In the genomic region with DNA sequence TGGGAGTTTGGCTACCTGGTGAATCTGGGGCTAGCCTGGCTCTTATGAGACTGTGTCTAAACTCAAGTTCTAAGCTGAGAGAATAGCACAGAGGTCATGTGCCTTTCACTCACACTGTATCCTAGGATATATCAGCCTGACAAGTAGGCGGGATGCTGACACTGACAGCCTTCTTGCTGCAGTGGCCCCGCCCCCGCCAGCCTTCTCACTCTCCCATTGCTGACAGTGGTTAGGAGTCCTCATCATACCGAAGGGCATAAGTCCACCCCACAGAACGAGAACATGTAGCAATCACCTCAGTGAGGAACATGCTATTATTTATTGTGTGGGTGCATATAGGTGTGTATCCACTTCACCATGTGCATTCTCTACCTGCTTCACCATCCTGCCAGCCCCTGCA, we compare ENCODE assay signal across 29 mouse cellular contexts.
DNase-seq lines count a peak whose midpoint lies in the region; ATAC-seq lines count a peak whose summit lies in the region.
"Had no signal": no experiment of that assay in that cellular context is flagged by ENCODE, and none has a peak within 500 bp of the region (broad histone marks: within the 10 kb centered on the region; RNA-seq: fewer than 3 reads in every experiment).

No protein-coding gene starts in this region.

- H3K27me3 ChIP-seq in intestine, embryonic 16.5 days (replicated peaks; ENCODE audit: control insufficient read depth, insufficient read depth, low read length): no peaks in the 10 kb centered on the region
- no peaks in the 10 kb centered on the region for H3K27me3 ChIP-seq in intestine, embryonic 15.5 days (replicated peaks)
- no peaks in the 10 kb centered on the region for H3K27me3 ChIP-seq in midbrain, embryonic 15.5 days (replicated peaks)
- H3K27me3 ChIP-seq: CH12.LX; embryonic facial prominence, embryonic 15.5 days; forebrain, embryonic 15.5 days; hindbrain, embryonic 12.5 days; kidney, embryonic 15.5 days; megakaryocyte, embryonic 14.5 days; midbrain, embryonic 13.5 days had no signal

- peak; percentile 21; the same call in 1 of the 2 replicates for ATAC-seq in intestine, embryonic 16.5 days
- ATAC-seq in intestine, embryonic 15.5 days: no peak
- no peak for ATAC-seq in midbrain, embryonic 15.5 days (replicated peaks)
- ATAC-seq: activated CD4-positive, CD25-positive, alpha-beta regulatory T cell, adult 4 months; forebrain, embryonic 15.5 days; hindbrain, postnatal 0 days; midbrain, embryonic 13.5 days had no signal

- H3K4me1 ChIP-seq in intestine, embryonic 16.5 days (ENCODE audit: control insufficient read depth, insufficient read depth, low read length): no peaks in the 10 kb centered on the region
- H3K4me1 ChIP-seq in intestine, embryonic 15.5 days (replicated peaks): no peaks in the 10 kb centered on the region
- no peaks in the 10 kb centered on the region for H3K4me1 ChIP-seq in midbrain, embryonic 15.5 days
- H3K4me1 ChIP-seq: embryonic facial prominence, embryonic 10.5 days; embryonic facial prominence, embryonic 15.5 days; forebrain, embryonic 15.5 days; hindbrain, embryonic 12.5 days; midbrain, embryonic 13.5 days had no signal

- H3K9me3 ChIP-seq in intestine, embryonic 16.5 days (ENCODE audit: control insufficient read depth, low read length): no peaks in the 10 kb centered on the region
- H3K9me3 ChIP-seq in intestine, embryonic 15.5 days: no peaks in the 10 kb centered on the region
- H3K9me3 ChIP-seq in midbrain, embryonic 15.5 days: no peaks in the 10 kb centered on the region
- H3K9me3 ChIP-seq: embryonic facial prominence, embryonic 10.5 days; embryonic facial prominence, embryonic 15.5 days; forebrain, embryonic 15.5 days; hindbrain, embryonic 12.5 days; kidney, embryonic 15.5 days; megakaryocyte, embryonic 14.5 days; midbrain, embryonic 13.5 days had no signal

- H3K27ac ChIP-seq in intestine, embryonic 16.5 days (ENCODE audit: low read length): no peak overlapping the region
- no peak overlapping the region for H3K27ac ChIP-seq in intestine, embryonic 15.5 days
- H3K27ac ChIP-seq in midbrain, embryonic 15.5 days: no peak overlapping the region
- H3K27ac ChIP-seq: embryonic facial prominence, embryonic 10.5 days; embryonic facial prominence, embryonic 15.5 days; forebrain, embryonic 15.5 days; hindbrain, embryonic 12.5 days; hindbrain, postnatal 0 days; kidney, embryonic 15.5 days; midbrain, embryonic 13.5 days had no signal

- peak; percentile 17 to 39 for DNase-seq in kidney, postnatal 4 days
- DNase-seq in kidney, adult 9 months: no peak
- DNase-seq in retina, embryonic 14.5 days (ENCODE audit: low spot score): peak; percentile 9
- DNase-seq in retina, postnatal 1 day: no peak
- DNase-seq in cerebellum, adult 18-20 months: no peak
- DNase-seq: adrenal gland, adult 8-10 months; cerebellum, adult 8-10 months; gastrocnemius, postnatal 25 days; heart, postnatal 36 days; layer of hippocampus, adult 9-11 months; lung, embryonic 14.5 days; right cerebral cortex, adult 18-20 months; spleen, adult 18-20 months; thymus, adult 2 months; thymus, postnatal 36 days had no signal

- no peak overlapping the region for H3K9ac ChIP-seq in intestine, embryonic 16.5 days (ENCODE audit: low read depth, low read length)
- H3K9ac ChIP-seq in intestine, embryonic 15.5 days: no peak overlapping the region
- no peak overlapping the region for H3K9ac ChIP-seq in midbrain, embryonic 15.5 days
- H3K9ac ChIP-seq: embryonic facial prominence, embryonic 15.5 days; forebrain, embryonic 15.5 days; hindbrain, embryonic 12.5 days; kidney, embryonic 15.5 days; lung, embryonic 14.5 days; midbrain, embryonic 13.5 days had no signal

- peaks cover 10% of the 10 kb centered on the region for H3K36me3 ChIP-seq in intestine, embryonic 16.5 days (ENCODE audit: control insufficient read depth, insufficient read depth, low read length)
- H3K36me3 ChIP-seq in intestine, embryonic 15.5 days: peaks cover 29% of the 10 kb centered on the region
- H3K36me3 ChIP-seq in midbrain, embryonic 15.5 days (replicated peaks): peaks cover 64% of the 10 kb centered on the region

- WGBS in intestine, embryonic 16.5 days: 85% methylated on average over 5 of the region's 5 CpGs
- WGBS in intestine, embryonic 15.5 days: 81% methylated on average over 5 of the region's 5 CpGs
- WGBS in midbrain, embryonic 15.5 days: 94% methylated on average over 5 of the region's 5 CpGs

- no peak overlapping the region for H3K4me3 ChIP-seq in intestine, embryonic 16.5 days (ENCODE audit: low read length)
- no peak overlapping the region for H3K4me3 ChIP-seq in intestine, embryonic 15.5 days (replicated peaks)
- no peak overlapping the region for H3K4me3 ChIP-seq in midbrain, embryonic 15.5 days
- H3K4me3 ChIP-seq: embryonic facial prominence, embryonic 10.5 days; embryonic facial prominence, embryonic 15.5 days; forebrain, embryonic 15.5 days; hindbrain, embryonic 12.5 days; kidney, embryonic 15.5 days; megakaryocyte, embryonic 14.5 days; midbrain, embryonic 13.5 days had no signal

- H3K4me2 ChIP-seq in intestine, embryonic 16.5 days (ENCODE audit: low read depth, low read length): no peak overlapping the region
- H3K4me2 ChIP-seq in intestine, embryonic 15.5 days (replicated peaks): no peak overlapping the region
- no peak overlapping the region for H3K4me2 ChIP-seq in midbrain, embryonic 15.5 days
- H3K4me2 ChIP-seq: embryonic facial prominence, embryonic 15.5 days; forebrain, embryonic 15.5 days; heart, embryonic 11.5 days; hindbrain, embryonic 12.5 days; kidney, embryonic 15.5 days; lung, embryonic 14.5 days; midbrain, embryonic 13.5 days had no signal

Comparison
In these comparisons a context has a peak if more than half of its experiments do, and no peak if none do; other contexts are left out.
1. DNase-seq: peak in kidney, postnatal 4 days (2 of 2) and retina, embryonic 14.5 days (single experiment); none in kidney, adult 9 months (single experiment), retina, postnatal 1 day (single experiment) and cerebellum, adult 18-20 months (0 of 2).